Comparison of ENCODE assay signal across 16 mouse cellular contexts in the genomic region with DNA sequence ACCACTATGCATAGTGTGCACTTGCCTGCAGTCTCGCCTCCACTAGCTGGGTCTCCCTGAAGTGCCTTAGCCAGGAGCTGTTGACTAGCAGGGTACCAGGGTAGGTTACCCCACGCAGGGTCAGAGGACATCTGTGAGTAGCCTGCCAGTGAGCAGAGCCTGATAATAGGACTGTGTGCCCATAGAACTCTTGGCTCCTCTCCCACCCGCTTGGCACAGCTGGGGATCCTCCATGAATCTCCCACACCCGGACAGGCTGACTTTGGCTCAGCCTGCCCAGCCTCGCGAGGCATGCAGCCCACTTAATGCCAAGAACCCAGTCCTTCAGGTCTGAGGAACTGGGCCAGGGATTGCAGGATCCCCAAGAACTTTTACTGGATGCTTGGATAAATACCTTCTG. TPM values are rescaled to one million over a fixed set of nuclear protein-coding genes. Genes with fewer than 3 reads are reported as not detected.
DNase-seq lines count a peak whose midpoint lies in the region; ATAC-seq and TF ChIP-seq lines count a peak whose summit lies in the region.
"Had no signal": no experiment of that assay in that cellular context is flagged by ENCODE, and none has a peak within 500 bp of the region (broad histone marks: within the 10 kb centered on the region; RNA-seq: fewer than 3 reads in every experiment).

No protein-coding gene starts in this region.

- H3K4me1 ChIP-seq in G1E (ENCODE audit: insufficient read depth, low read depth, low read length), result peaks cover 98% of the 10 kb centered on the region
- peaks cover 29% of the 10 kb centered on the region for H3K4me1 ChIP-seq in brown adipose tissue, adult 24 weeks (ENCODE audit: control insufficient read depth, insufficient read depth, insufficient read length, low read length)
- peaks cover 6% of the 10 kb centered on the region; the same call in 1 of the 2 replicates for H3K4me1 ChIP-seq in lung, adult 2 months (ENCODE audit: control insufficient read depth, insufficient read depth, low read length)

- intact Hi-C loops in left cerebral cortex, postnatal 4 days (cut with DNase I), result no loop called here
- intact Hi-C loops in left cerebral cortex, postnatal 36 days (cut with DNase I), result no loop called here

- ATAC-seq in G1E (ENCODE audit: extremely low read depth, insufficient number of reproducible peaks, low FRiP score, poor library complexity, severe bottlenecking), result no peak
- ATAC-seq: forebrain, embryonic 13.5 days had no signal

- WGBS in lung, adult 2 months, result 73% methylated on average over 6 of the region's 6 CpGs

- no peaks in the 10 kb centered on the region for H3K9me3 ChIP-seq in G1E (replicated peaks)
- H3K9me3 ChIP-seq: forebrain, embryonic 13.5 days; heart, embryonic 15.5 days; kidney, embryonic 15.5 days had no signal

- no peaks in the 10 kb centered on the region for H3K27me3 ChIP-seq in G1E (ENCODE audit: insufficient read depth, low read length)

- peaks cover 98% of the 10 kb centered on the region for H3K36me3 ChIP-seq in G1E (replicated peaks)
- H3K36me3 ChIP-seq: heart, embryonic 15.5 days; kidney, embryonic 15.5 days had no signal

- H3K27ac ChIP-seq in brown adipose tissue, adult 24 weeks (replicated peaks; ENCODE audit: low read depth, low read length), result peak overlapping the region; percentile 42; the same call in 1 of the 2 replicates
- H3K27ac ChIP-seq: forebrain, embryonic 13.5 days; heart, embryonic 15.5 days; kidney, embryonic 15.5 days; liver, embryonic 14.5 days had no signal

- no peak for TF ChIP-seq CTCF in G1E (IDR thresholded peaks at IDR 0.05; ENCODE audit: low read depth, low read length)
- no peak for TF ChIP-seq CTCF in lung, adult 2 months (IDR thresholded peaks at IDR 0.05; ENCODE audit: insufficient read depth, low read length)

- peak overlapping the region; percentile 51; the same call in 1 of the 2 replicates for H3K4me3 ChIP-seq in G1E (ENCODE audit: low read depth, low read length)
- no peak overlapping the region for H3K4me3 ChIP-seq in brown adipose tissue, adult 24 weeks (ENCODE audit: insufficient read depth, low read depth, low read length)
- no peak overlapping the region for H3K4me3 ChIP-seq in lung, adult 2 months (replicated peaks; ENCODE audit: extremely low read depth, low read depth, low read length)
- H3K4me3 ChIP-seq: forebrain, embryonic 13.5 days; heart, embryonic 15.5 days; kidney, embryonic 15.5 days had no signal

- no peak for TF ChIP-seq POLR2A in lung, adult 2 months (IDR thresholded peaks at IDR 0.05; ENCODE audit: borderline replicate concordance, extremely low read depth, low read depth, low read length)

- DNase-seq in cerebellum, postnatal 10 days, result peak; percentile 69 to 81
- DNase-seq in cerebellum, adult 8-10 months, result no peak
- peak; percentile 80 for DNase-seq in left cerebral cortex, postnatal 4 days
- no peak for DNase-seq in left cerebral cortex, postnatal 36 days (ENCODE audit: low spot score in 2 of 2)
- DNase-seq in G1E (ENCODE audit: low spot score), result no peak
- DNase-seq in lung, adult 2 months, result no peak
- DNase-seq in T-cell, adult 2 months (ENCODE audit: low spot score), result no peak
- DNase-seq: B cell, adult 2 months; cerebellum, adult 11 months; right cerebral cortex, postnatal 4 days; thymus, postnatal 36 days had no signal

RNA-seq across cellular contexts. Expression of a gene that starts 7.9 kb away (rescaled TPM):
- 10 to 100 TPM; 20.7 to 20.8 TPM for total RNA-seq in left cerebral cortex, postnatal 4 days (2021)
- 10 to 100 TPM; 26.2 to 37.5 TPM for total RNA-seq in left cerebral cortex, postnatal 36 days (2021)
- 99.0 and 106 TPM in 2 replicates for total RNA-seq in G1E (2014; fragmentation: Nextera tagmentation)
- total RNA-seq in G1E (2017), result 18.8 and 19.9 TPM in 2 replicates
- 287 TPM in 2 replicates for polyA plus RNA-seq in G1E (2012)
- polyA plus RNA-seq in brown adipose tissue, adult 24 weeks (2012; ENCODE audit: insufficient read depth, insufficient read length, missing spikeins), result 10.1 and 22.7 TPM in 2 replicates
- 40.0 and 45.7 TPM in 2 replicates for polyA plus RNA-seq in lung, adult 2 months (2012; rRNA removed)

Comparison
In these comparisons a context has a peak if more than half of its experiments do, and no peak if none do; other contexts are left out.
1. DNase-seq: peak in cerebellum, postnatal 10 days (2 of 2) and left cerebral cortex, postnatal 4 days (single experiment); none in cerebellum, adult 8-10 months (single experiment), left cerebral cortex, postnatal 36 days (0 of 2), G1E (single experiment), lung, adult 2 months (single experiment) and T-cell, adult 2 months (single experiment).